Mouse (Mus musculus) cerebellum, adult 8-10 months (tissue): Measurements from ENCODE around the gene Samd1.
"Not testable (repeated sequence)": the region's sequence is repeated elsewhere in the genome, so short reads cannot be mapped to it uniquely, and the experiment has no call there.

ENCODE experiments used
- DNase-seq: peaks from one replicate; pipeline ENCODE4 v3.0.0; 2022

Gene Samd1

GRCm38 (mm10) chr8:83997511-83998141 lies at the start of gene Samd1:
TSS of gene Samd1 (plus strand) at chr8:83997672.
- DNase-seq: peak; percentile 53

- DNase-seq: no peak
Measured at GRCm38 (mm10) chr8:83954749-83955105, 42.7 kb upstream of the Samd1 start.

GRCm38 (mm10) chr8:83955106-83955957 lies 42.1 kb upstream of the Samd1 start, which contains the start of the genes Gm10644 and Asf1b:
TSS of gene Gm10644 (minus strand) at chr8:83955205.
TSS of gene Asf1b (plus strand) at chr8:83955507.
- DNase-seq: peak; percentile 98

GRCm38 (mm10) chr8:83955958-83956218 lies 41.6 kb upstream of the Samd1 start:
- DNase-seq: no peak

GRCm38 (mm10) chr8:83956789-83957188 lies 40.7 kb upstream of the Samd1 start:
- no peak for DNase-seq

GRCm38 (mm10) chr8:83964015-83964765 lies 33.3 kb upstream of the Samd1 start:
- no peak for DNase-seq

GRCm38 (mm10) chr8:83967701-83968100 lies 29.8 kb upstream of the Samd1 start:
- DNase-seq: no peak

- no peak for DNase-seq
Measured at GRCm38 (mm10) chr8:83971121-83971520, 26.4 kb upstream of the Samd1 start.

GRCm38 (mm10) chr8:83971661-83972060 lies 25.8 kb upstream of the Samd1 start:
- no peak for DNase-seq

- DNase-seq: peak; percentile 98
Measured at GRCm38 (mm10) chr8:83972150-83973120, 25.0 kb upstream of the Samd1 start, which contains the start of gene Prkaca. TSS of gene Prkaca (plus strand) at chr8:83972993.

GRCm38 (mm10) chr8:83973161-83974031 lies 24.1 kb upstream of the Samd1 start:
- no peak for DNase-seq

GRCm38 (mm10) chr8:83974521-83974920 lies 23.0 kb upstream of the Samd1 start:
- no peak for DNase-seq

- DNase-seq: no peak
Measured at GRCm38 (mm10) chr8:83976101-83976630, 21.3 kb upstream of the Samd1 start.

GRCm38 (mm10) chr8:83976779-83977350 lies 20.6 kb upstream of the Samd1 start:
- DNase-seq: no peak

GRCm38 (mm10) chr8:83977646-83978045 lies 19.8 kb upstream of the Samd1 start:
- no peak for DNase-seq

GRCm38 (mm10) chr8:83978200-83978599 lies 19.3 kb upstream of the Samd1 start:
- no peak for DNase-seq

- DNase-seq: no peak
Measured at GRCm38 (mm10) chr8:83980250-83980649, 17.2 kb upstream of the Samd1 start.

GRCm38 (mm10) chr8:83980845-83981244 lies 16.6 kb upstream of the Samd1 start:
- DNase-seq: no peak

GRCm38 (mm10) chr8:83981533-83981932 lies 15.9 kb upstream of the Samd1 start:
- no peak for DNase-seq

- DNase-seq: no peak
Measured at GRCm38 (mm10) chr8:83982449-83982848, 15.0 kb upstream of the Samd1 start.

GRCm38 (mm10) chr8:83983222-83983621 lies 14.2 kb upstream of the Samd1 start:
- not testable (repeated sequence) for DNase-seq
